Mouse (Mus musculus): ENCODE data around the gene Them7.
A peak's percentile ranks its signal among the peaks of the same experiment; 100 is the strongest.

Gene Them7

GRCm38 (mm10) chr2:105311414-105311813 is 87.3 kb downstream of the Them7 start:
- no peak for DNase-seq (ENCODE audit: low spot score)

GRCm38 (mm10) chr2:105311991-105312390 is 87.9 kb downstream of the Them7 start:
- DNase-seq (ENCODE audit: low spot score): no peak

GRCm38 (mm10) chr2:105313077-105313476 is 89.0 kb downstream of the Them7 start:
- no peak for DNase-seq (ENCODE audit: low spot score)

GRCm38 (mm10) chr2:105317556-105318184 is 93.5 kb downstream of the Them7 start:
- no peak for DNase-seq (ENCODE audit: low spot score)

- no peak for DNase-seq (ENCODE audit: low spot score)
These were observed 101.9 kb downstream of the Them7 start for GRCm38 (mm10) chr2:105326067-105326466.

GRCm38 (mm10) chr2:105330024-105330423 is 105.9 kb downstream of the Them7 start:
- DNase-seq (ENCODE audit: low spot score): no peak

- DNase-seq (ENCODE audit: low spot score): no peak
These were observed 109.0 kb downstream of the Them7 start for GRCm38 (mm10) chr2:105333107-105333506.

GRCm38 (mm10) chr2:105333976-105334713 is 110.0 kb downstream of the Them7 start:
- peak; percentile 39 for DNase-seq (ENCODE audit: low spot score)

- DNase-seq (ENCODE audit: low spot score): no peak
These were observed 111.5 kb downstream of the Them7 start for GRCm38 (mm10) chr2:105335661-105336060.

- DNase-seq (ENCODE audit: low spot score): no peak
These were observed 112.4 kb downstream of the Them7 start for GRCm38 (mm10) chr2:105336314-105337027.

GRCm38 (mm10) chr2:105337171-105337875 is 113.2 kb downstream of the Them7 start:
- DNase-seq (ENCODE audit: low spot score): no peak

- no peak for DNase-seq (ENCODE audit: low spot score)
These were observed 115.9 kb downstream of the Them7 start for GRCm38 (mm10) chr2:105339993-105340392.

- no peak for DNase-seq (ENCODE audit: low spot score)
These were observed 124.8 kb downstream of the Them7 start for GRCm38 (mm10) chr2:105348886-105349285.

- DNase-seq (ENCODE audit: low spot score): no peak
These were observed 132.7 kb downstream of the Them7 start for GRCm38 (mm10) chr2:105356791-105357190.

- DNase-seq (ENCODE audit: low spot score): no peak
These were observed 133.9 kb downstream of the Them7 start for GRCm38 (mm10) chr2:105358040-105358439.

- DNase-seq (ENCODE audit: low spot score): no peak
These were observed 143.5 kb downstream of the Them7 start for GRCm38 (mm10) chr2:105367623-105368022.

GRCm38 (mm10) chr2:105370240-105370639 is 146.1 kb downstream of the Them7 start:
- no peak for DNase-seq (ENCODE audit: low spot score)

- no peak for DNase-seq (ENCODE audit: low spot score)
These were observed 146.6 kb downstream of the Them7 start for GRCm38 (mm10) chr2:105370698-105371097.

GRCm38 (mm10) chr2:105372156-105372555 is 148.0 kb downstream of the Them7 start:
- DNase-seq (ENCODE audit: low spot score): no peak

GRCm38 (mm10) chr2:105372727-105373126 is 148.6 kb downstream of the Them7 start:
- no peak for DNase-seq (ENCODE audit: low spot score)

- DNase-seq (ENCODE audit: low spot score): no peak
These were observed 149.5 kb downstream of the Them7 start for GRCm38 (mm10) chr2:105373658-105374057.

- no peak for DNase-seq (ENCODE audit: low spot score)
These were observed 151.1 kb downstream of the Them7 start for GRCm38 (mm10) chr2:105375261-105375660.
